Mouse (Mus musculus): Measurements from ENCODE around the gene Comp.

The Comp gene

DNA sequence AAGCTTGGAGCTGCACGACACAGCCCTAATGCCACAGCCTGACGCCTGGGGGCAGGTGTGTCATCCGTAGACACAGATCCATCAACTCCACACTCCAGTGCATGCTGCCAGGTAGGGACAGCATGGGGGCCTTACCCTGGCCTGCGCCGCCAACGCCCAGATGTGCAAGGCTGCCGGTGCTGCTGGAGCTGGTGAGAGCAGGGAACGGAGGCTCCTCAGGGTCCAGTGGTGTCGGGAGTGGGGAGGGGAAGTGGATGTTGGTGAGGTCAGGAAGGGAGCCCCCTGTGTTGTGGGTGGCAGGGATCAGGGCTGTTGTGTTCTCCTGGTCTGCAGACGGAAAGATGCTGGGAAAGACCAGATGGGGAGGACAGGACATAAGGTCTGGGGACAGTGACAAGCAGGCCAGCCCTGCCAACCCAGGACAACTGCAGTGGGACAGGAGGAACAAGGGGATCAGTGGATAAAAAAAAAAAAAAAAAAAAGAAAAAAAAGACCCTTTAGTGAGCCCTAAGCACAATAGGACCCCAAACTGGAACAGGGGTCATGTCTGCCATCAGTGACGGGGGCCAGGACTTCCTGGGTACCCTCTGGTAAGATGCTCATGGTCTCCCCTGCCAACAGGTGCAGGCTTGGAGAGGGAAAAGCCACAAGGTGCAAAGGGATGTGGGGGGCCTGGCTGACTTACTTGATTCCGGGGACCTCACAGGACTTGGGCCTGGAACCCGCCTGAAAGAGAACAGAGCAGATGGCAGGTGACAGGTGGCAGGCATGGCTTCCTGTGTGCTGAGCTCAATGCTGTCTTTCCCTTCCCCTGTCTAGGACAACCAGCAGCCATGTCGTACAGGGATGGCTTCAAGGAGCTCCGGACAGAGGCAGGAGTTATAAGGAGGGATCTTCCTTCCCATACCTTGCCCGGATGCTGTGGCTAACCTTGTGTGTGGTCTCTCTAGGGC lies 24.5 kb downstream of the Comp start:
- DNase-seq (ENCODE audit: low spot score in 2 of 2), result no peak

DNA sequence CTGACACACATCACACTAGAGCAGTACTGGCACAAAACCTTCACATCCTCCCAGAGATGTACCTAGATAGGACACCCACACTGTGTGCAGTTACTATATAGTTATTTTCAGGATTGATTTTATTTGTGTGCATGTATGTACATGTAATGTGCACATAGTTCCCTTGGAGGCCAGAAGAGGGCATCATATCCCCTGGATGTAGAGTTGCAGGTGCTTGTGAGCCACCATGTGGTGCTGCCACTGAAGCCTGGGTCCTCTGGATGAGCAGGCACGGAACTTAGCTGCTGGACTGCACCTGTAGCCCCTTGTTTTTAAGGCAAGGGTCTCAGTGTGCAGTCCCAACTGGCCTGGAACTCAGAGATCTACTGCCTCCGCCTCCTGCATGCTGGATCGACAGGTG lies 30.9 kb downstream of the Comp start:
- no peak for DNase-seq (ENCODE audit: low spot score in 2 of 2)

DNA sequence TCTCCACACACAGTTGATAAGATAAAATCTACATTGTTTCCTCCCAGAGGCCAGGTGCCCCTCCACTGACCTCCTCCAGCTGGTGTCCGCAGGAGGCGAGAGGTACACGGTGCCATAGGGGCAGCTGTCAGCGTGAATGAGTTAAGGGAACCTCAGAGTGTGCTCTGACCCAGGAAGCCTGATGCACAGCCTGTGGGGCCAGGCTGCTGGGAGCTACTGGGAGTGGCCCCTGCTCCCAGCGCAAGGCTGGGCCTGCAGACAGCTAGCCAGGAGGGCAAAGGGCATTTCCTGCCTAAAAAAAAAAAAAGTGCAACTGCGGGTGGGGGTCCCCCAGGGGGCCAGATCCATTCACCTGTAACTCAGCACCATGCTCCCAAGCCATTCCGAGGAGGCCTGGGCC lies 31.8 kb downstream of the Comp start:
- no peak for DNase-seq (ENCODE audit: low spot score in 2 of 2)

DNA sequence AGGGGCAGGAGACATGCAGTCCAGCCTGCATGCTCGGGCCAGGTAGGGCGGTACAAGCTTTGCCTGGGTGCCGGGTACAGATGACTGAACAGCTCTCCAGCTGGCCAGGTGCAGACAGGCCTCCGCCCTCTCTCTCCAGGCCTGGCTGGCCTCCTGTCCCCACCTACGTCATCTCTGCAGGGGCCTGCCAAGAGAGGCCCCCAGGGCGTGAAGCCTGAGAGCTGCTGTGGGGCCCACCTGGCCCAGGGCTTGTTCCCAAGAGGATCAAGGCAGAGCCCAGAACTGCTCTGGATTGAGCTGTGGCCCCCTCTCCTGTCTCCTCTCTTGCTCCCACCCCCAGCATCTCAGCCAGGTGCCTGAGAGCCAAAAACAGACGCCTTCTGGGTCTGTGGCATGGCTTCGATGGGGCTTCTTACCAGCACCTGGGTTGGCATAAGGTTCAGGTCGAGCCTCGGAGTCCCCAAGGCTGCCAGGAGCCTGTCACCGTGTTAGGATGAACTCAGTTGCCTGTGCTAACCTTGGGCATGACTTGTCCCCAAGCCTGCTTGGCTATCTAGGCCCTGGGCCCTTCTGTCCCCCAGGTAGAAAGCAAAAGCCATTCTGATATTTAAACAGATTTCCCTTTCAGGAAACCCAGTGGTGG lies 33.2 kb downstream of the Comp start:
- DNase-seq (ENCODE audit: low spot score in 2 of 2), result no peak

DNA sequence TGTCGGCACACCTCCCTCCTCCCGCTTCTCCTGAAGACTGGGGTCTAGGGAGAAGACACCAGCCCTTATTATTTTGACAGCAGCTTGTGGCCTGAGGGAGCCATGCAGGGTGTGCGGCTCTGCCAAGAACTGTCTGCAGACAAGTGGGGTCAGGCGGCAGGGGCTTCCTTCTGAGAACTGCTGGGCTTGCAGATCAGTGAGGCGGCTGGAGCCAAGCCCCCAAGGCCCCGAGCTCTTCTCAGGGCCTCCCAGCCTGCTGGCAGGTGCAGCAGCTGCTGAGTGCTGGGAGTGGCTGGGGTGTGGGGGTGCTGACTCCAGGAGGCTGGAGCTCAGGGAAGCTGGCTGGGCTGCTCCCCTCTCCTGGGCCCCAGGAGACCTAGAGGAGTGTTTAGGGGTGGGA lies 34.9 kb downstream of the Comp start:
- no peak for DNase-seq (ENCODE audit: low spot score in 2 of 2)

DNA sequence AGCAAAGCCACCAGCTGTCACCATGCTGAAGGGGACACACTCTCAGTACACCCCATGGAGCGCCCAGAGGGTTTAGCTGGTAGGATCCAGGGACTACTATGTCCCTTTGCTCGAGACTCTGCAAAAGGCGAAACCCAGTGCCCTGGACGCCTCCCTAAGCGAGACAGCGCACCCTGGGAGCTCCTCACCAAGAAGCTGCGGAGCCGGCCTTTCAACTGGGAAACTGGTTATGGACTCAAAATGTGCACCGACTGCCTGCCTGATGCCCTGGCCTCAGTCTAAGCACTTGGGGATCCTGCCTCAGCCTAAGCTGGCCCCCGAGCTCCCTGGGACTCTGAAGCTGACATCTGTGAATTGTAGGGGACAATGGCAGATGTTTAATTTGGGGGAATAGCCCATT lies 35.7 kb downstream of the Comp start:
- no peak for DNase-seq (ENCODE audit: low spot score in 2 of 2)

DNA sequence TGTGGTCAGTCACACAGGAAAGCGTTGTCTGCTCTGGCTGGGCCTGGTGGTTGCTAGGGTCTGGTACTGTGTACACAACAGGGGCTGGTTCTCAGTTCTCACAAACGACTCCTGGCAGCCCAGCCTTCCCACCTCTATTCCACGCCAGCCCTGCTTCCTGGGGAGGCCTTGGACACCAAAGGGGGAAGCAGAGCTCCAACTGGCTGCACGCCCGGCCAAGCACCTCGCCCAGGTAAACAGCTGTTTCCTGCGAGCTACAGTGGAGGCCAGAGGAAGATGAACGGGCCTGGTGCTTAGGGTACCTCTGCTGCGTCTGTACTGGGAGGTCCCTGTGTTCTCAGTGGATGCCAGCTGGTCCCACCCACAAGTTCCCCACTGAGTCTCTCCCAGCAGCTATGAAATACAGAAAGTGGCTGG lies 36.1 kb downstream of the Comp start:
- DNase-seq (ENCODE audit: low spot score in 2 of 2), result peak; percentile 35 to 61

DNA sequence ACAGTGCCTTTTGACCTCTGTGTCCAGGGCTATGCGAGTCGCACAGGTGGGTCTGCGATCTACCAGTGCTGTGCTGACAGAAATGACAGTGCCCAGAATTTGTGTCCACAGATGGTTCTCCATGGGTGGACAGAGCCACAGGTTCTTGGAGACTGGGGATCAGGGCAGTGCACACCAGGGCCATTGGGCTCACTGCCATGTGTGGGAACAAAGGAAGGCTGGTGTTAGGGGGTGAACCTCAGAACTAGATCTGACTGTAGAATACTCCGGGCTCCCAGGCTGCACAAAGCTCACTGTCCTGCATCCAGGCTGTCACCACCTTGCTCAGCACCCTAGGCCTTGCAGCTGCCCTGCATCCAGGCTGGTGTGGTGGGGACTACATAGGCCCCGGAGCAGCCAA lies 36.9 kb downstream of the Comp start:
- no peak for DNase-seq (ENCODE audit: low spot score in 2 of 2)

DNA sequence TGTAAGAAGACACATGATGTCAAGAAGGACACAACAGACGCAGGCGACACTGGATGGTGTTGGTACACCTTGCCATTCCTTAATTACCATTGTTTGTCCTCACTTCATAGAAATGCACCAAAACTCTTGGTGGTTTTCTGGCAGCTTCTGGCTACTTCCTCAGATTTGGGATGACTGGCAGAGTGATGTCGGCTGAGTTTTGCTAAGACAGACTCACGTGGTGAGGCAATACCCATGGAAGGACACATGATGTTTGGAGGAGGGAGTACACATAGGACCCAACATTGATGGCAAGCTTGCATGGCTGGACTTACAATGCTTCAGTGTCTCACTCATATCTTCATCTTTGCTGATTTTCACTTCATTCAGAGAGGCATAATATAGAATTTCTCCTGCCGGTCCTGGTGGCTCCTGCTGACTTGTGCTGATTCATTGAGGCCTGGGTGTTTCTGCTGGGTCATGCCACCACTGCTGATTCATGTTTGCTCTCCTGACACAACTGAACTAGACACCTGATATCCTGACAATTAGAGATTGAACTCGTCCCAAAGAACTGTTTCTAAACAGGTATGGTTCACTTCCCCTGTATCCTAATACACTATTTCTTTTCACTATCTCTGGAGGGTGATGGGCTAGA lies 41.1 kb downstream of the Comp start:
- DNase-seq (ENCODE audit: low spot score in 2 of 2), result no peak

DNA sequence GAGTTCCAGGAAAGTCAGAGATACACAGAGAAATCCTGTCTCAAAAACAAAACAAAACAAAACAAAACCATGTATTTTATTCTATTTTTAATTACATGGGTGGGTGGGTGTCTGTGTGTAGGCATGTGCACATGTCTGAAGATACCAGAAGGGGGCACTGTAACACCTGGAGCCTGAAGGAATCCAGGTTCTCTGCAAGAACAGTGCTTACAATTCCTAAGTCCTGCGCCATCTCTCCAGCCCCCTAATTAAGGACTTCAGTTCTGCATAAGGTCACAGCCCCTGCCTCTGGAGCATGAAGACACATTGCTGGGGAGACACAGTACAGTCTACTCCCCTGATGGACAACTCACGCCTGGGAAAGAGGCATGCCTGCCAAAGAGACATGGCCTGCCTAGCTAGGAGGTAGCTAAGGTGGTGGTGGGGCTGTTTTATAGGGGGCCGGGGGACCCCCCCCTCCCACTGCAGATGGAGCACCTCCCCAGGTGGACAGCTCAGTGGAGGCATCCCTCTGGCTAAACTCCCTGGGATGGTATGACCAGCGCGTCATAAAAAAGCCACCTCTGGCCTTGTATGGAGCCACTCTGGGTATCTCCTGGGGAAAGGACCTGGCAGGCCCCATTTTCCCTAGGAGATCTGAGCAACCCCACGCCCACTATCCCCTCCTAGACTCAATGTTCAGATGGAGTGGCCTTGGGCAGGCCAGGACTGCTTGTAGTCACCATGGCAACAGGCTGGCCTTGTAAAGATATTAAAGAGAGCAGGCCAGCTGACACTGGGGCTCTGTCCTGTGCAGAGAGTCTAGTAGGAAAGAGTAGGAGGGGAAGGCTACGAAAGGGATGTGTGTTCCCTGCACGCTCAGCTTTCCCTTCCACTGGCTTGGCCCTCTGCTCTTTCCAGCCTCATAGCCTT lies 42.4 kb downstream of the Comp start:
- peak in 1 of 2 experiments; percentile 67 for DNase-seq (ENCODE audit: low spot score in 2 of 2)

DNA sequence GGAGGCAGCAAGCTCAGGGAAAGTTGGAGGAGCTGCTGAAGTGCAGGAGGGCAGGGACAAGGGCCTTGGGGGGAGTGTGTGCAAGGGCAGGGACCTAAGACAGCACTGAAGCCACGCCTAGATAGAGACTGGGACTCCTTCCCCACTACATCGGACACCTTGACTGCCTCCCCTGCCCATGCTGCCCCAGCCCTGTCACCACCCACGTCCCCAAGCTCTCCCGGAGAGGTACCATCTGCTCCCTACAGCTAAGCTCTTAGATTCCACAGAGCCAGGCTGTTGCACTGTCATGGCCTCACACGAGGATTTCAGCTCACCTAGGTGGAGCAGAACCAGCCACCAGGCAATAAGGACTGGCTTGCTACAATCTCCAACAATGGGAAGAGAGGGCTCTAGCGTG lies 43.6 kb downstream of the Comp start:
- peak; percentile 63 to 68 for DNase-seq (ENCODE audit: low spot score in 2 of 2)

DNA sequence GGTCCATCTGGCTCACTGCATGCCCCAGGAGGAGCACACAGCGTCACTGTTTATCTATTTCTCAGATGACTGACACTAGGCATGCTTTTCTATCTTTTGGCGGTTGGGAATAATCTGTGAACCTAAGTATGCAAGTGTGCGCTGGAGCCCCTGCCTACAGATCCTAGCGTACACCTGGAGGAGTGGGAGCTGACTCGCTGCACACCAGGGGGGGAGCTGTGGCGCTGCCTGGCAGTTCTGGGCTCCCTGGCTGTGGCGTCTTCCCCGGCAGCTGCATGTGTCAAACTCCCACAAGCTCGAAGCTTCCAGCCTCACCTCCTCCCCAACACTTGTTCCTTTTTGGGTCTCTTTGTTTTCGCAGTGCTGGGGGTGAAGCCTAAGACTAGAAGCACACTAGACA lies 44.6 kb downstream of the Comp start:
- peak; percentile 85 to 86 for DNase-seq (ENCODE audit: low spot score in 2 of 2)

DNA sequence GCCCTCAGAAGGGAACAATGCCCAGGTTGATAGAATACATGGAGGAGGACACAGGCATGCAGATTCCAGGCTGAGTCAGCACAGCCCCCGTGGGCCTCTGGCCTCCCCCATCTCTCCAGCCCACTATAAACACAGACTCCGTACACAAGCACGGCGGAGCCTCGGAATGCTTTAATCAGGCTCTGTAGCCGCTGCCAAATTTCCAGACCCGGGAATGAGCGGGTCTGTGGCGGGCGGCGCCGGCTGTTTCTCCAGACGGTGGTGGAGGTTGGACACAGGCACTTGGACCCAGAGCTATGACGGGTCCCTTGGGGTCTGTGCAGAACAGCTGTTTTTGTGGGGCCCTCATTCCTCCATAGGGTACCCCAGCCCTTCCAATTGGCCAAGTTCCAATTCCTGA lies 45.6 kb downstream of the Comp start:
- peak; percentile 63 to 74 for DNase-seq (ENCODE audit: low spot score in 2 of 2)

DNA sequence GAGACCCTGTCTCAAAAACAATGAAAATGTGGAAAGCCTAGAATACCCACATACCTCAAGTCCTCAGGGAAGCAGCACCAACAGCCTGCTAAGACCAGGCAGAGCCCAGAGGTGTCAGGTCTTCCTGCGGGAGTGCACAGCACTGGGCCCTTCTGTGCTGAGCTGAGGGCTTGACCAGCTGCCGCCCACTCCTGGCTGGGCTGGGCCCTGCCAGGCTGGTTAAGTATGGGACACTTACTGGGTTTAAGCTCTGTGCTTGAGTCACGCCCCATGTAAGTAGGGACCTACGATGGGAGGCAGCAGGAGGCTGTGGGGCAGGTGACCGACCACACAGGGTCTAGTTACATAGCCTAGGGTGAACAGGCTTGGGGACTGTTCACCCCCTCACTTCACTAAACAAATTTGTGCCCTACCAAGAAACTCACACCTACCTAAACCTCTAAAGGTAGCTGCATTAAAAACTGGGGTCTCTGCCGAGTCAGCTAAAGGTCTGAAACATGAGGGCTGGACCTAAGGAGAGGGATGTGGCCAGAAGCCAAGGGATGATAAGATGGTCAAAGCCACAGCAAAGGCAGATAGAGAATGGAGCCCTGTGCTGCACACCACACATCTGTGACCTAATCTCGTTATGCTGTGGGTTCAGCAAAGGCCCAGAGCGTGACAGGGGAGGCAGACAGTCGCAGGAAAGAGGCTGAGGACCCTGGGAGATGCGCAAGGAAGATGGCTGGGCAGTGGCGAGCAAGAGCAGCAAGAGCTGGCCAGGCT lies 46.7 kb downstream of the Comp start:
- DNase-seq (ENCODE audit: low spot score in 2 of 2), result no peak

DNA sequence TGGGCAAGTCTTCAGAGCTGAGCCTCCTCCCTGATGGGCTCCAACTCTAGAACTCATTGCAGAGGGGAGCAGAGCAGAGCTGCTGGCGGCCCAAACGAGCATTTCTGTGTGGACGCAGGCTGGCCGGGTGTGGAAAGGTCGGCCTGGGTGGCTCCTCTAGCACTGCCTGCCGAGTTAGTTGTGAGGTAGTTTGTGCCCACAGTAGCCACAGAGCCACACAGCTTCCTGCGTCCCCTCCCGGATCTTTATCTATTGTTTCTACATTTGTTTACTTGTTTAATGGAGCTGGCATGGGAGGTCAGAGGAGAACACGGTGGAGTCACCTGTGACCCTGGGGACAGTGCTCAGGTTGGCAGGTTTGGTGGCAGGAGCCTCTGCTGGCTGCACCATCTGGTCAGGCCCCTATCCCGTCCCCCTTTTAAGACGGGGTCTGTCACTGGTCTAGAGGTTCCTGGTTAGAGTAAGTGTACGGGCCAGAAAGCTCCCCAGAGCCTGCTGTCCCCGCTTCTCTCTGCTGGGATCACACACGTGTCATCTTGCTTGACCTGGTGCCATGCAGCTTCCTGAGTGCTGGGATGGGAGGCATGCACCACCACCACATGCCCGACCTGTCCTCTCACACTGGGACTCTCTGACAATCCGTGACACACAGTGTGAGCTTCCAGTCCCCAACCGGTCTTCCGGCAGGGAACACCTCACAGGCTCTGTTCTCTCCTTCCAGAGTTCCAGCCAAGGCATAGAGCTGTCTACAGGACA lies 48.2 kb downstream of the Comp start:
- no peak for DNase-seq (ENCODE audit: low spot score in 2 of 2)

DNA sequence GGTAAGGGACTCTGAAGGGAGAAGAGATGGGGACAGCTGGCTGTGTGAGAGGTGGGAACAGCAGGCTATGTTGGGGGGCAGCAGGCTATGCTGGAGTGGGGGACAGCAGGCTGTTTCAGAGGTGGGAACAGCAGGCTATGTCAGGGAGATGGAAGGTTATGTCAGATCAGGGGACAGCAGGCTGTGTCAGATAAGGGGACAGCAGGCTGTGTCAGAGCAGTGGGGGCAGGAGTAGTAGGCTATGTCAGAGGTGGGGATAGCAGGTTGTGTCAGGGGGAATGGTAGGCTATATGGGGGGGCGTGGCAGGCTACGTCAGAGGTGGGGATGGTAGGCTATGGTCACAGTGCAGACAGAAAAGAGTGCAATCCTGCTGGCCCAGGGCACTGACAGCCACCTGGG lies 49.4 kb downstream of the Comp start:
- DNase-seq (ENCODE audit: low spot score in 2 of 2), result no peak

DNA sequence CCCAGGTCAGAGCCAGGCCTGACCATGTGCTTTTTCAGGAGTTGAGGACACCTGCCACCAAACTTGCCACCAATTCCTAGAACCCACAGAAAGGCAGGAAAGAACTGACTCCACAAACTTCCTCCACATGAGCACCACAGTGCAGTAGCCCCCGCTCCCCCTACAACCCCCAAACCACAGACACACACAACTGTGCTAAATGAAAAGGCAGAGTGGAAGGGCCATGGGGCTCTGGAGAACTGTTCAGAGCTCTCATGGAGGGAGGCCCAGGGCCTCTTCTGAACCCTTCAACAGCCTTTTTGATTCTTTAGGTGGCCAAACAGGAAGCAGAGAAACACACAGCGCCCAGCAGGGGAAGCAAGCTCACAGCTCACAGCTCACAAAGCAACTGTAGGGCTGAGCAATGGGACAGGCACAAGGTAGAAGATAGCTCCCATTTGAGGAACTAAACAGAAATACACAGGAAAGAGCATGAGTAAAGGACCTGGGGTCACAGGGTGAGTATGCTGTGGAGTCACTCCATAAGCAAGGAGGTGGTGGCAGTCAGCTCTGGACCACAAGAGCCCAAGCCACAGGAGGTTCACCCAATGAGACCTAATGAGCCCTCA lies 53.0 kb downstream of the Comp start:
- no peak for DNase-seq (ENCODE audit: low spot score in 2 of 2)

DNA sequence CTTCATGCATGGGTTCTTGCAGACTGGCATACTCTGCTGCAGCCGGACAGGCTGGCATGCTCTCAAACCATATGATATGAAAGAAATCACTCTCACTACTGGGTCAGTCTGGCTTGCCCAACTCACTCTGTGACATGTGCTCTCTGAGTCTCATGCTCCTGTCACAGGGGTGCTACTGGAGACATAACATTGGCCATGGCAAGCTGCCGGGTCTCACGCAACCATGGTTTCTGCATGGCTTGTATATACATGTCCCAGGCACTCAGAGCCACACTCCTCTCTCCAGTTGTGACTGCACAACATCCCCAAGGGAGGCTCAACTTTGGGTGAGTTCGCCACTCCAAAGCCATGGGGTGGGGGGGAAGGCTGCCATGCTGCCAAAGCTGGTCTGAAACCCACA lies 57.9 kb downstream of the Comp start:
- DNase-seq (ENCODE audit: low spot score in 2 of 2), result no peak

All from right cerebral cortex, adult 2 months (tissue).